Mouse (Mus musculus): Measurements from ENCODE around the gene Srsf5. TPM values are rescaled to one million over a fixed set of nuclear protein-coding genes. Genes with fewer than 3 reads are reported as not detected.

Srsf5 gene
- 506 and 554 TPM in 2 replicates for polyA plus RNA-seq (2015; fragmentation: Nextera tagmentation; extraction: Ambion mirVana)

DNA sequence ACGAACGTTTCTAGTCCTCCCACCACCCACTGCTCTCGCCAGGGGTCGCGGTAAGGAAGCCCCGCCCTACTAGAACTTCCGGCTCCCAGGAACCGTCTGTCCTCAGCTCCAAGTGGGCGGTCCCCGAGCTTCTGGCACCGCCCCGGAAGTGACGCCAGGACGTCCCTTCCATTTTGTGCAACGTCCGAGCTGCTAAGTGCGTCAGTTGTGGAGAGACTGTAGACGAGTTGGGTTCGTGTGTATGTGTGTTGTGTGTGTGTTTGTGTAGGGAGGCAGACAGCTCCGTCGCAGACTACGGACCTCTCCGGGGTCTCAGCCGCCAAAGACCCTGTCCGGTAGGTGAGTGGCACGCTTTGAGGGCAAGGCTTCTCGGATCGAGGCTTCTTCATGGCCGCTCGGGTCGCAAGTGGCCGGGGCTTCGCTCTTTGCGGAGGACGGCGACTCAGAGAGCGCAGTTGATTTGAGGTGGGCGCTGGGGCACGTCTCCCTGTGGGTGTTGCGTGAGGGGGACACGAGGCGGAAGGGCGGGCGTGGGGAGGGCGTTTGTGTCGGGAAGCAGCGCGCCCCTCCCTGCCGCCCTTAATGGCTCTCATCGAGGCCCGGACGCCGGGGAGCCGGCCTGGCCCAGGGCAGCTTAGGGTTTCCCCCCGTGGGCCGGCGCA is at the start of gene Srsf5:
Srsf5 (plus strand) TSS at position 171 of the 662 bp plus-strand sequence.
- peak within 1 kb of the TSS; percentile 73 for H3K4me3 ChIP-seq (replicated peaks)
- peaks cover 13% of the 10 kb centered on the region for H3K4me1 ChIP-seq (replicated peaks)
- H3K36me3 ChIP-seq: peaks cover 26% of the 10 kb centered on the region
- peak within 1 kb of the TSS; percentile 88 for H3K9ac ChIP-seq (replicated peaks)
- H3K27me3 ChIP-seq: no peaks in the 10 kb centered on the region
- no peaks in the 10 kb centered on the region for H3K9me3 ChIP-seq
- peak within 1 kb of the TSS; percentile 92 for H3K27ac ChIP-seq
- peak within 1 kb of the TSS; percentile 75 for H3K4me2 ChIP-seq (replicated peaks)
- peak; percentile 88 for ATAC-seq
- WGBS: under 1% methylated on average over 55 of the region's 57 CpGs

DNA sequence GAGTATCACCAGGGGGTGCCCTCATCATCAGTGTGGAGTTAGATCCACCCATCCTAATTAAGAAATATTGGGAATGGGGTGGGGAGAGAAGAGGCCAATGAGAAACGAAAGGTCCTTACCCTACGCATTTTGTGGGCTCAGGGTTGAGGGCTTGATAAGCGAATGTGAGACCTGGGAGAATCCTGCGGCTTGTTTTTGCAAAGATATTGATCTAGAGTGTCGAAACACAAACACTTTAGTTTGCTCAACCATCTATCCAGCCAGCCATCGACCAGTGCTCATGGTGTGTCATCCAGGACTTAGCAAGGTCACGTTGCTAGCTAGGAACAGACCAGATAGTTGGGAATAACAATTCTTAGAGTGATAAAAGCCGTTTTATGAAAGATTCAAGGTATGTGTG is 35.7 kb upstream of the Srsf5 start:
- no peaks in the 10 kb centered on the region for H3K27me3 ChIP-seq
- H3K36me3 ChIP-seq: no peaks in the 10 kb centered on the region
- 90% methylated on average over 8 of the region's 8 CpGs for WGBS
- H3K4me1 ChIP-seq (replicated peaks): no peaks in the 10 kb centered on the region
- H3K4me2 ChIP-seq (replicated peaks): no peak overlapping the region
- no peak overlapping the region for H3K27ac ChIP-seq
- H3K9me3 ChIP-seq: no peaks in the 10 kb centered on the region
- ATAC-seq: no peak
- no peak overlapping the region for H3K4me3 ChIP-seq (replicated peaks)
- no peak overlapping the region for H3K9ac ChIP-seq (replicated peaks)

DNA sequence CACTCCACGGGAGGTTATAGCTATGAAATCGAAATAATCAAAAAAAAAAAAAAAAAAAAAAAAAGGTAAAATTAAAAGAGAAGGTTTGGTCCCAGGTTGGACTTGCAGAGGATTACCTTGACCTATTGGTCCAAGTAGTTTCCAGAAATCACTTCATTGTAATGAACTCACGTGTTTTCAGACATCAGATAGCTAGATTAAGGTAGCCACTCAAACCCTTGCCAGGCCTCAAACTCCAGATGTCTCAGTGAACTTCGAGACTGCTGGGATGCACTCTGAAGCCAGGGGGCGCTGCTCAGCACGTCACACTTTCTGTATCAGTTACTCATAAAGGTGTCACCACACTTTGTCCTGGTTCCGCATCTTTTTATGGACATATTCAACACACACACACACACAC is 27.5 kb upstream of the Srsf5 start:
- Histone ChIP-seq H3K27ac (no peak overlapping the region), H3K4me1 (replicated peaks) (0 out of 2 replicates have a peak, but pooled peaks cover under 1% of the 10 kb centered on the region), H3K4me3 (replicated peaks) (no peak overlapping the region), H3K9ac (replicated peaks) (no peak overlapping the region), H3K4me2 (replicated peaks) (no peak overlapping the region), H3K27me3 (no peaks in the 10 kb centered on the region), H3K36me3 (no peaks in the 10 kb centered on the region), H3K9me3 (no peaks in the 10 kb centered on the region)
- no peak for ATAC-seq
- 57% methylated on average over 7 of the region's 7 CpGs for WGBS

DNA sequence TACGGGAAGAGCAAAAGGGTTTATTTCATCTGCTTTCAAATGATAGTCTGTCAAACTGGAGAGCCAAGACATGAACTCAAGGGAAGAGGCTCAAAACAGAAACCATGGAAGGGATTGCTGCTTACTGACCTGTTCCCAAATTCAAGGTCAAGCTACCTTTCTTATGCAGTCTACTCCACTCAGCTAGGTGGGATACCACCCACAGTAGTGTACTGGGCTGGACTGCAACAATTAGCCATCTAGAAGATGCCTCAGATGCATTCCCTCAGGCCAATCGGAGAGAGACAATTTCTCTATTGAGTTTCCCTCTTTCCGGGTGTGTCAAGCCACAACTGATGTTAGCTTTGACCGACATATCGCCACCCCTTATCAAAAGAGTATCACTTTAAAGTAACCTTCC is 24.0 kb upstream of the Srsf5 start:
- ATAC-seq: no peak
- H3K27ac ChIP-seq: no peak overlapping the region
- no peaks in the 10 kb centered on the region for H3K27me3 ChIP-seq
- no peaks in the 10 kb centered on the region for H3K9me3 ChIP-seq
- H3K36me3 ChIP-seq: no peaks in the 10 kb centered on the region
- 96% methylated on average over 5 of the region's 5 CpGs for WGBS
- no peak overlapping the region for H3K9ac ChIP-seq (replicated peaks)
- H3K4me3 ChIP-seq (replicated peaks): no peak overlapping the region
- no peak overlapping the region for H3K4me2 ChIP-seq (replicated peaks)
- H3K4me1 ChIP-seq (replicated peaks): 0 out of 2 replicates have a peak, but pooled peaks cover 3% of the 10 kb centered on the region

DNA sequence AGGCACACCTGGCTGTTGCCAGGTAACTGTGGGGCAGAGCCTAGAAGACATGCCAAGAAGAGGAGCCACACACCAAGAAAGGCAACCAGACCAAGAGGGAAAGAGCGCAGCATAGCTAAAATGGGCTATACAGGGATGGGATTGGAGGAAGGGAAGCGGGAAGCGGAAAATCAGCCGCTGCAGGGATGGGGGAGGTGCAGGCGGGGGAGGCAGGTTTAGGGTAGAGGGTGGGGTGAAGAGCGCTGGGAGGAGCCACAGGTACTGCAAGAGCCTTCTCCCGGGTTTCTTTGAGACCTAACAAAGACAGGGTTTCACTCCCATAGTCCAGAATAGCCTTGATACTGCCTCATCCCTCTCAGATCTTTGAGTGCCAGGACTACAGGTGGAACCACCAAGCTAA is 22.4 kb upstream of the Srsf5 start:
- ATAC-seq: no peak
- Histone ChIP-seq H3K4me2 (replicated peaks) (peak overlapping the region; percentile 22), H3K27me3 (no peaks in the 10 kb centered on the region), H3K4me3 (replicated peaks) (no peak overlapping the region), H3K9me3 (no peaks in the 10 kb centered on the region), H3K4me1 (replicated peaks) (0 out of 2 replicates have a peak, but pooled peaks cover 3% of the 10 kb centered on the region), H3K9ac (replicated peaks) (no peak overlapping the region), H3K27ac (no peak overlapping the region), H3K36me3 (no peaks in the 10 kb centered on the region)
- WGBS: 7% methylated on average over 7 of the region's 7 CpGs

DNA sequence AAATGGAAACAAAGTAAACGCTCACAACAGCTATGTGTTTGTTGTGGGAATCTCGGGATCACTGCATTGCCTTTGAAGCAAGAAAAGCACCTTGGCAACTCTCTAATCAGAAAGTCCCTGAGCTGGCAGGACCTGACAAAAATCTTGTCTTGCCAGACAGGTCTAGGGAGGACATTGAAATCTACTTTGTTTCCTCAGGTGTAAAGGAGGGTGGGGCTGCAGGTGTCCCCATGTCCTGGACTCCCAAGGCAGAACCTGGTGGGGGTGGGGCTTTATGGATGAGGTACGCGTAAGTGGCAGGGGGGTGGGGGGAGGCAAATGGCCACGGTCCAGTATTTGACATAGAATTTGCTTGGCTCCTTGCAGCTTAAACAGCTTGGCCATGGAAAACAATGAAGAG is 21.7 kb upstream of the Srsf5 start:
- Histone ChIP-seq H3K27me3 (no peaks in the 10 kb centered on the region), H3K9ac (replicated peaks) (no peak overlapping the region), H3K4me2 (replicated peaks) (no peak overlapping the region), H3K4me3 (replicated peaks) (no peak overlapping the region), H3K9me3 (no peaks in the 10 kb centered on the region), H3K4me1 (replicated peaks) (0 out of 2 replicates have a peak, but pooled peaks cover 3% of the 10 kb centered on the region), H3K36me3 (no peaks in the 10 kb centered on the region), H3K27ac (no peak overlapping the region)
- ATAC-seq: no peak
- 71% methylated on average over 5 of the region's 5 CpGs for WGBS

DNA sequence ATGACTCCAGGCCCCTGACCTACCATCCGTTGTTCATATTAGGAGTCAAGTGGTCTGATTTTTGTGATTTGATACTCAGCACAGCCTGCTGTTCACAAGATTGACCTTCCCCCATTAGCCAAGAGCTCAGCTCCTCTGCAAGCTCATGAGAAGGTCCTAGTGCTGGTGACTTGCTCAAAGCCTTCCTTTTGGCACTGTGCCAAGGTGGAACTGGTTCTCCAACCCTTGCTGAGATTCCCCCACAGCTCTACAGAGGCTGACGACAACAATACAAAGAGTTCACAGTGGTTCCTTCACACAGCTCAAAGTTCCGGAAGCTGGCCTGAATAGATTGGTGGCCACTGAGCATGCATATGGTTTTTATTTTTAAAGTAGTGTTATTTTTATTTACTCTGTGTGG is 21.1 kb upstream of the Srsf5 start:
- no peaks in the 10 kb centered on the region for H3K36me3 ChIP-seq
- no peaks in the 10 kb centered on the region for H3K27me3 ChIP-seq
- no peak overlapping the region for H3K4me2 ChIP-seq (replicated peaks)
- H3K27ac ChIP-seq: no peak overlapping the region
- 79% methylated on average over 3 of the region's 3 CpGs for WGBS
- H3K9me3 ChIP-seq: no peaks in the 10 kb centered on the region
- ATAC-seq: no peak
- 0 out of 2 replicates have a peak, but pooled peaks cover 3% of the 10 kb centered on the region for H3K4me1 ChIP-seq (replicated peaks)
- no peak overlapping the region for H3K9ac ChIP-seq (replicated peaks)
- H3K4me3 ChIP-seq (replicated peaks): no peak overlapping the region

DNA sequence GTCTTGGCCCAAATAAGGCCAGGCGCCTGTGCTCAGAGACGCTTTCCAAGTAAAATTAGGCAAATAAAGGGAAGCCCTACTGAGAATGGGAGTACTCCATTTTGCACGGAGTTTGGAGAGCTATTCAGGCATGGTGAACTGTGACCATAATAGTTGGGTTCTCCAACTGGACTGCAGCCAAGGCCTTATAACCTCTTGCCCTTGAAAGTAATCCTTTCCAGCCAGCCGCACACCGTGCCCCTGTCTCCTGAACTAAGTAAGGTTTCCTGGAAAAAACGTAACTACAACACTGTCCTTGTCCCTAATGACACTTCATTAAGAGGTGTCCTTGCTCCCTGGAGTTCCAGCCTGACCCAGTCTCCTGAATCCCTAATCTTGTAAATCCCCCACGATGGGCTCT is 19.4 kb upstream of the Srsf5 start:
- Histone ChIP-seq H3K27ac (no peak overlapping the region), H3K36me3 (no peaks in the 10 kb centered on the region), H3K27me3 (no peaks in the 10 kb centered on the region), H3K4me2 (replicated peaks) (no peak overlapping the region), H3K9ac (replicated peaks) (no peak overlapping the region), H3K9me3 (no peaks in the 10 kb centered on the region), H3K4me1 (replicated peaks) (0 out of 2 replicates have a peak, but pooled peaks cover 3% of the 10 kb centered on the region), H3K4me3 (replicated peaks) (no peak overlapping the region)
- ATAC-seq: no peak
- 18% methylated on average over 7 of the region's 7 CpGs for WGBS

DNA sequence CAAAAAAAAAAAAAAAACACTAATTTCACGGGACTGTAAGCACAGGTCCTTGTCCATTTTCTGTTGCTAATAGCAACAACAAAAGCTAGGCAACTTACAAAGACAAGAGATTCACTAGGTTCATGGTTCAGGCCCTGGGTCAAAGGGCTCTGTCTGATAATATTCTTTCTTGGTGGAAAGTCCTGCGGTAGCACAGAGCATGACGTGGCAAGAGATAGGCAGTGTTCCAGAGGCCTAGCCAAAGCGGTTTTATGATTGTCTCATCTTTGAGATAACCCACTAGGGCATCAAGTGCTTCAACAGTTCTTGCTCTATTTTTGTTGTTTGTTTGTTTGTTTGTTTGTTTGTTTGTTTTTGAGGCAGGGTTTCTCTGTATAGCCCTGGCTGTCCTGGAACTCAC is 18.8 kb upstream of the Srsf5 start:
- H3K36me3 ChIP-seq: no peaks in the 10 kb centered on the region
- 0 out of 2 replicates have a peak, but pooled peaks cover 3% of the 10 kb centered on the region for H3K4me1 ChIP-seq (replicated peaks)
- no peak overlapping the region for H3K4me2 ChIP-seq (replicated peaks)
- 82% methylated on average over 4 of the region's 4 CpGs for WGBS
- no peak for ATAC-seq
- H3K9ac ChIP-seq (replicated peaks): no peak overlapping the region
- H3K27me3 ChIP-seq: no peaks in the 10 kb centered on the region
- no peak overlapping the region for H3K27ac ChIP-seq
- H3K4me3 ChIP-seq (replicated peaks): no peak overlapping the region
- H3K9me3 ChIP-seq: no peaks in the 10 kb centered on the region

DNA sequence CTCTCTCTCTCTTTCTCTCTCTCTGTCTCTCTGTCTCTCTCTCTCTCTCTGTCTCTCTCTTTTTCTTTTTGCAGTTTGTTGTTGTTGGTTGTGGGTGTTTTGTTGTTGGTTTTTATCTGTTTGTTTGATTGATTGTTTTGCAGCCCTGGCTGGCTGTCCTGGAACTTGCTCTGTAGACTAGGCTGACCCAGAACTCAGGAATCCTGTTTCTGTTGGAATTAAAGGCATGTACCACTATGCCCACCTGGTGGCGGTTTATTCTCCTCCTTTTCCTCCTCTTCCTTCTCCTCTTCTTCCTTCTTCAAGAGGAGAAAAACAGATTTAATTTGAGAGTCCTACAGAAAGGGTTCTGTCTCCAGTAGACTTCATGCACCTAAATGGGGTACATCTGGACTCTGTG is 17.8 kb upstream of the Srsf5 start:
- ATAC-seq: no peak
- Histone ChIP-seq H3K4me2 (replicated peaks) (no peak overlapping the region), H3K27ac (no peak overlapping the region), H3K27me3 (no peaks in the 10 kb centered on the region), H3K9ac (replicated peaks) (no peak overlapping the region), H3K36me3 (no peaks in the 10 kb centered on the region), H3K4me3 (replicated peaks) (no peak overlapping the region), H3K9me3 (no peaks in the 10 kb centered on the region), H3K4me1 (replicated peaks) (0 out of 2 replicates have a peak, but pooled peaks cover 3% of the 10 kb centered on the region)
- 77% methylated on average over 1 of the region's 1 CpGs for WGBS

DNA sequence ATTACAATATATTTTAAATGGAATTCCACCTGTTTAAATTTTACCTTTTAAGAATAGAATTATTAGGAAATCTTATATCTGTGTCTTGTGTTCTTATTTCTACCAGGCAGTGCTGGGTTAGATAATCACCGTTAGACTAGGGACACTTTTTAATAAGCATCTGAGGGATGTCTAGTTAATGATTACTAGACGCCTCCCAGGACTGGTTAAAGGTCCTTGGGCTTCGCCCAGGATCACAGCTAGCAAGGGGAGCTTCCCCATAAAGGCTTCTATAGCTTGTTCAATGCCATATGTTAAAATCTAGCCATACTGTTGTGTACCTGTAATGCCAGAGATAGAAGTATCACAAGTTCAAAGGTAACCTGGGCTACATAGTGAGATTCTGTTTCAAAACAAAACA is 16.4 kb upstream of the Srsf5 start:
- ATAC-seq: no peak
- Histone ChIP-seq H3K4me1 (replicated peaks) (no peaks in the 10 kb centered on the region), H3K9me3 (no peaks in the 10 kb centered on the region), H3K4me2 (replicated peaks) (no peak overlapping the region), H3K27me3 (no peaks in the 10 kb centered on the region), H3K27ac (no peak overlapping the region), H3K4me3 (replicated peaks) (no peak overlapping the region), H3K36me3 (no peaks in the 10 kb centered on the region), H3K9ac (replicated peaks) (no peak overlapping the region)
- WGBS: 90% methylated on average over 3 of the region's 3 CpGs

DNA sequence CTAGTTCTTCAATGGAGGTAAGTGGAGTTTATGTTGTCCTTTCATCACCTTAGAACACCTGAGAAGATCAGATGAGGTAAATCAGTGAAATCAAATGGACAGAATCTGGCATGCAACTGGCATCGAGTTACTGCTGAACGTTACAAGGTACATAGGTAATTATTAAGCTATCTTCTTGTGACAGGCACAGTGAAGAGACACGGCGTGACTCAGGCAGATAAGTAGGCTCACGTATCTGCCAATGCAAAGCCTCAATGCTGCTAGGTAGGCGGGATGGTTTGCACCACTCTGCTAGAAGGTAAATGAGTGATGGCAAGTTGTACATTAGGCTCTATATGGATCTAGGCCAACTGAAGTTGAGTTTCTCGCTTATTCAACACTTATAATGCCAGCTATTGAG is 15.2 kb upstream of the Srsf5 start:
- Histone ChIP-seq H3K9ac (replicated peaks) (no peak overlapping the region), H3K4me2 (replicated peaks) (no peak overlapping the region), H3K9me3 (no peaks in the 10 kb centered on the region), H3K27ac (no peak overlapping the region), H3K4me3 (replicated peaks) (no peak overlapping the region), H3K27me3 (no peaks in the 10 kb centered on the region), H3K36me3 (no peaks in the 10 kb centered on the region), H3K4me1 (replicated peaks) (no peaks in the 10 kb centered on the region)
- ATAC-seq: no peak
- 88% methylated on average over 7 of the region's 7 CpGs for WGBS

All from midbrain, embryonic 13.5 days (tissue).